Mouse (Mus musculus) limb, embryonic 14.5 days (tissue): ENCODE results near the gene Agtrap. TPM values are rescaled to one million over a fixed set of nuclear protein-coding genes. Genes with fewer than 3 reads are reported as not detected.

Experiments used
- ATAC-seq: fragments of 200-750 bp; cut with Nextera tagmentation; 2 replicates; pipeline ENCODE4 v1.8.0; 2017; ENCODE audit warnings: low read depth, moderate number of reproducible peaks, moderate TSS enrichment; ENCODE audit not compliant: low FRiP score
- DNase-seq: peaks from one replicate; pipeline ENCODE4 v3.0.0-alpha.2; 2015; ENCODE audit warnings: low spot score
- H3K27ac ChIP-seq: fragments of 300-500 bp; sonication (generic); replicated peaks from 2 replicates; pipeline ENCODE4 v1.5.1; 2014; ENCODE audit warnings: low read depth, mild to moderate bottlenecking, low read length, moderate library complexity, mixed read lengths
- H3K27me3 ChIP-seq: fragments of 300-500 bp; sonication (generic); 2 replicates; pipeline ENCODE4 v1.6.1; 2014; ENCODE audit warnings: low read length, mixed read lengths; ENCODE audit not compliant: control insufficient read depth, insufficient read depth
- H3K36me3 ChIP-seq: fragments of 300-500 bp; sonication (generic); 2 replicates; pipeline ENCODE4 v1.6.1; 2014; ENCODE audit warnings: mild to moderate bottlenecking, low read length, moderate library complexity, mixed read lengths; ENCODE audit not compliant: control insufficient read depth, insufficient read depth
- H3K4me1 ChIP-seq: fragments of 300-500 bp; sonication (generic); 2 replicates; pipeline ENCODE4 v1.6.1; 2014; ENCODE audit warnings: antibody characterized with exemption, low read length, mixed read lengths; ENCODE audit not compliant: control insufficient read depth, insufficient read depth
- H3K4me2 ChIP-seq: fragments of 300-500 bp; sonication (generic); replicated peaks from 2 replicates; pipeline ENCODE4 v1.6.1; 2014; ENCODE audit warnings: low read depth, mild to moderate bottlenecking, low read length, moderate library complexity; ENCODE audit not compliant: severe bottlenecking
- H3K4me3 ChIP-seq: fragments of 300-500 bp; sonication (generic); replicated peaks from 2 replicates; pipeline ENCODE4 v1.5.1; 2014; ENCODE audit warnings: low read length
- H3K9ac ChIP-seq: fragments of 300-500 bp; sonication (generic); 2 replicates; pipeline ENCODE4 v1.6.1; 2014; ENCODE audit warnings: mild to moderate bottlenecking, low read depth, low read length, moderate library complexity; ENCODE audit not compliant: severe bottlenecking
- H3K9me3 ChIP-seq: fragments of 300-500 bp; sonication (generic); 2 replicates; pipeline ENCODE4 v1.6.1; 2016; ENCODE audit warnings: low read length; ENCODE audit not compliant: control insufficient read depth
- POLR2A ChIP-seq: fragments of 200-500 bp; IDR thresholded peaks from 2 replicates; pipeline ENCODE4 v1.8.0; 2012; ENCODE audit warnings: inconsistent platforms, mild to moderate bottlenecking, moderate library complexity, borderline replicate concordance; ENCODE audit not compliant: insufficient read depth, insufficient read length; ENCODE audit errors: extremely low read depth
- WGBS: fragments of 180-500 bp; shearing (Covaris S2); extraction: QIAGEN DNeasy Blood & Tissue Kit; methylation state at CpG from one replicate; pipeline ENCODE4 v1.1.7; 2014; 5-methylcytosine and 5-hydroxymethylcytosine counted together
- polyA plus RNA-seq, 2 experiments: library from polyadenylated mRNA; depleted of rRNA in 1 of 2; stranded (reverse) in 1 of 2; unstranded in 1 of 2; fragments of >200 nt; fragmentation: Nextera tagmentation in 1 of 2; extraction: Ambion mirVana in 1 of 2; gene quantifications; 2 replicates each; pipeline versions ENCODE4 v1.2.1 to v1.2.3; 2012 to 2014

Agtrap gene
- polyA plus RNA-seq, 2 experiments = 11.0 to 17.6 TPM

- no peak overlapping the region for H3K27ac ChIP-seq
- no peaks in the 10 kb centered on the region for H3K9me3 ChIP-seq
- H3K9ac ChIP-seq = peak overlapping the region; percentile 46
- peak overlapping the region; percentile 27 for H3K4me3 ChIP-seq
- H3K4me1 ChIP-seq = peaks cover 4% of the 10 kb centered on the region; the same call in 1 of the 2 replicates
- H3K36me3 ChIP-seq = 0 out of 2 replicates have a peak, but pooled peaks cover 5% of the 10 kb centered on the region
- ATAC-seq (no peak), DNase-seq (no peak)
- H3K4me2 ChIP-seq = peak overlapping the region; percentile 48
- TF ChIP-seq POLR2A = no peak
- no peaks in the 10 kb centered on the region for H3K27me3 ChIP-seq
- WGBS = 47% methylated on average over 17 of the region's 17 CpGs
These were observed 13.2 kb downstream of the Agtrap start for GRCm38 (mm10) chr4:148074521-148075189.

- no peak overlapping the region for H3K9ac ChIP-seq
- no peaks in the 10 kb centered on the region for H3K27me3 ChIP-seq
- no peak overlapping the region for H3K27ac ChIP-seq
- H3K36me3 ChIP-seq = no peaks in the 10 kb centered on the region
- H3K9me3 ChIP-seq = no peaks in the 10 kb centered on the region
- peaks cover 4% of the 10 kb centered on the region; the same call in 1 of the 2 replicates for H3K4me1 ChIP-seq
- no peak for DNase-seq
- no peak for TF ChIP-seq POLR2A
- 29% methylated on average over 5 of the region's 5 CpGs for WGBS
- H3K4me2 ChIP-seq = no peak overlapping the region
- ATAC-seq = peak; percentile 29; the same call in 1 of the 2 replicates
- H3K4me3 ChIP-seq = no peak overlapping the region
These were observed 16.3 kb downstream of the Agtrap start for GRCm38 (mm10) chr4:148071508-148071907.

- ATAC-seq (no peak), DNase-seq (no peak)
- H3K4me3 ChIP-seq = no peak overlapping the region
- no peak overlapping the region for H3K4me2 ChIP-seq
- no peaks in the 10 kb centered on the region for H3K9me3 ChIP-seq
- H3K27me3 ChIP-seq = no peaks in the 10 kb centered on the region
- H3K36me3 ChIP-seq = no peaks in the 10 kb centered on the region
- no peaks in the 10 kb centered on the region for H3K4me1 ChIP-seq
- WGBS = 85% methylated on average over 9 of the region's 9 CpGs
- no peak for TF ChIP-seq POLR2A
- H3K27ac ChIP-seq = no peak overlapping the region
- no peak overlapping the region for H3K9ac ChIP-seq
These were observed 18.1 kb downstream of the Agtrap start for GRCm38 (mm10) chr4:148069602-148070218.

DNA sequence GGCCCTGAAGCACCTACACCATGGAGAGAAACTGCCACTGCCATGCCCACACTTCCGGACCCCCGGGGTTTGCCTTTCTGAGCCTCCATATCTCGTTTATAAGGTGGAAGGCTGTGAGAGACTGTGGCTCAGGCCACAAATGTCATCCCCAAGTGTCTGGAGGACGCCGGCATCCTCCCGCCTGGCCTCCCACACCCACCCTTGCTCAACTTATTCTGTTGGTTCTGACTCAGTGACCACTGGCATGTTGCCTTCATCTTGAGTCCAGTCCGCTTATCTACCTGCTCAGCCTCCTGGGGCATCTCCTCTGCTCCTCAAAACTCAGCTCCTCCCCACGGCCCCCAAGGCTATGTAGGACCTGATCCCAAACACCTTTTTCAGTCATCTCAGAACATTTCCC, 20.5 kb downstream of the Agtrap start:
- TF ChIP-seq POLR2A = no peak
- H3K36me3 ChIP-seq = no peaks in the 10 kb centered on the region
- H3K9ac ChIP-seq = no peak overlapping the region
- H3K4me2 ChIP-seq = no peak overlapping the region
- H3K4me1 ChIP-seq = no peaks in the 10 kb centered on the region
- no peak overlapping the region for H3K4me3 ChIP-seq
- no peak for ATAC-seq
- H3K9me3 ChIP-seq = no peaks in the 10 kb centered on the region
- whole genome bisulfite sequencing = 80% methylated on average over 8 of the region's 8 CpGs
- DNase-seq = no peak
- H3K27ac ChIP-seq = no peak overlapping the region
- H3K27me3 ChIP-seq = no peaks in the 10 kb centered on the region

- no peak for ATAC-seq
- WGBS = 64% methylated on average over 9 of the region's 9 CpGs
These were observed 21.5 kb downstream of the Agtrap start for GRCm38 (mm10) chr4:148066401-148066744.

More at GRCm38 (mm10) chr4:148066401-148066744, 21.5 kb downstream of the Agtrap start:
- Histone ChIP-seq H3K9ac (no peak overlapping the region), H3K36me3 (no peaks in the 10 kb centered on the region), H3K4me2 (no peak overlapping the region), H3K9me3 (no peaks in the 10 kb centered on the region), H3K4me1 (no peaks in the 10 kb centered on the region), H3K4me3 (no peak overlapping the region), H3K27me3 (no peaks in the 10 kb centered on the region), H3K27ac (no peak overlapping the region)
- no peak for TF ChIP-seq POLR2A
- no peak for DNase-seq
